Mouse (Mus musculus): ENCODE results near the gene Strn4. TPM values are rescaled to one million over a fixed set of nuclear protein-coding genes. Genes with fewer than 3 reads are reported as not detected.

Strn4 gene
- polyA plus RNA-seq, 1 experiment from 2014 or later, result 176 TPM

GRCm38 (mm10) chr7:16785541-16786083 lies 30.1 kb upstream of the Strn4 start:
- no peak for ATAC-seq (ENCODE audit: low FRiP score)
- 92% methylated on average over 8 of the region's 8 CpGs for WGBS

GRCm38 (mm10) chr7:16792316-16792715 lies 23.4 kb upstream of the Strn4 start:
- Histone ChIP-seq H3K27me3 (no peaks in the 10 kb centered on the region), H3K9me3 (no peaks in the 10 kb centered on the region), H3K4me3 (replicated peaks) (no peak overlapping the region), H3K27ac (no peak overlapping the region), H3K36me3 (replicated peaks) (peaks cover 36% of the 10 kb centered on the region), H3K4me1 (no peaks in the 10 kb centered on the region), H3K4me2 (no peak overlapping the region), H3K9ac (no peak overlapping the region)
- ATAC-seq (ENCODE audit: low FRiP score), result no peak
- 84% methylated on average over 5 of the region's 5 CpGs for WGBS

More at GRCm38 (mm10) chr7:16785541-16786083, 30.1 kb upstream of the Strn4 start:
- Histone ChIP-seq H3K9ac (no peak overlapping the region), H3K4me1 (peaks cover 40% of the 10 kb centered on the region), H3K4me3 (replicated peaks) (no peak overlapping the region), H3K27me3 (peaks cover 3% of the 10 kb centered on the region; the same call in 1 of the 2 replicates), H3K36me3 (replicated peaks) (peaks cover 29% of the 10 kb centered on the region; the same call in 1 of the 2 replicates), H3K9me3 (no peaks in the 10 kb centered on the region), H3K27ac (no peak overlapping the region), H3K4me2 (no peak overlapping the region)

- Histone ChIP-seq H3K4me2 (no peak overlapping the region), H3K4me1 (no peaks in the 10 kb centered on the region), H3K4me3 (replicated peaks) (no peak overlapping the region), H3K36me3 (replicated peaks) (peaks cover 40% of the 10 kb centered on the region), H3K9ac (no peak overlapping the region), H3K27me3 (no peaks in the 10 kb centered on the region), H3K9me3 (no peaks in the 10 kb centered on the region), H3K27ac (no peak overlapping the region)
- no peak for ATAC-seq (ENCODE audit: low FRiP score)
- WGBS, result 95% methylated on average over 19 of the region's 19 CpGs
Measured at GRCm38 (mm10) chr7:16793010-16793725, 22.5 kb upstream of the Strn4 start.

GRCm38 (mm10) chr7:16794886-16795285 lies 20.8 kb upstream of the Strn4 start:
- H3K4me3 ChIP-seq (replicated peaks), result no peak overlapping the region
- no peak for ATAC-seq (ENCODE audit: low FRiP score)
- H3K4me1 ChIP-seq, result no peaks in the 10 kb centered on the region
- peaks cover 42% of the 10 kb centered on the region for H3K36me3 ChIP-seq (replicated peaks)
- H3K27me3 ChIP-seq, result no peaks in the 10 kb centered on the region
- WGBS, result 91% methylated on average over 5 of the region's 5 CpGs
- H3K9ac ChIP-seq, result no peak overlapping the region
- H3K27ac ChIP-seq, result no peak overlapping the region
- no peaks in the 10 kb centered on the region for H3K9me3 ChIP-seq
- H3K4me2 ChIP-seq, result no peak overlapping the region

- Histone ChIP-seq H3K9me3 (no peaks in the 10 kb centered on the region), H3K4me1 (0 out of 2 replicates have a peak, but pooled peaks cover under 1% of the 10 kb centered on the region), H3K4me3 (replicated peaks) (no peak overlapping the region), H3K9ac (no peak overlapping the region), H3K4me2 (no peak overlapping the region), H3K27ac (no peak overlapping the region), H3K27me3 (no peaks in the 10 kb centered on the region), H3K36me3 (replicated peaks) (peaks cover 18% of the 10 kb centered on the region)
- ATAC-seq (ENCODE audit: low FRiP score), result peak; percentile 36; the same call in 1 of the 2 replicates
- WGBS, result 36% methylated on average over 8 of the region's 8 CpGs
Measured at GRCm38 (mm10) chr7:16804409-16805028, 11.2 kb upstream of the Strn4 start.

GRCm38 (mm10) chr7:16807936-16808335 lies 7.8 kb upstream of the Strn4 start:
- no peaks in the 10 kb centered on the region for H3K9me3 ChIP-seq
- H3K27me3 ChIP-seq, result peaks cover 31% of the 10 kb centered on the region
- H3K36me3 ChIP-seq (replicated peaks), result peaks cover 20% of the 10 kb centered on the region
- H3K27ac ChIP-seq, result no peak overlapping the region
- H3K4me1 ChIP-seq, result peaks cover 28% of the 10 kb centered on the region
- ATAC-seq (ENCODE audit: low FRiP score), result no peak
- H3K9ac ChIP-seq, result no peak overlapping the region
- 91% methylated on average over 9 of the region's 9 CpGs for WGBS
- H3K4me2 ChIP-seq, result no peak overlapping the region
- no peak overlapping the region for H3K4me3 ChIP-seq (replicated peaks)

- H3K9me3 ChIP-seq, result no peaks in the 10 kb centered on the region
- no peak overlapping the region for H3K4me3 ChIP-seq (replicated peaks)
- peaks cover 28% of the 10 kb centered on the region for H3K4me1 ChIP-seq
- no peak overlapping the region for H3K4me2 ChIP-seq
- WGBS, result 88% methylated on average over 9 of the region's 9 CpGs
- H3K36me3 ChIP-seq (replicated peaks), result peaks cover 24% of the 10 kb centered on the region
- no peak overlapping the region for H3K27ac ChIP-seq
- H3K27me3 ChIP-seq, result peaks cover 38% of the 10 kb centered on the region
- no peak for ATAC-seq (ENCODE audit: low FRiP score)
- H3K9ac ChIP-seq, result no peak overlapping the region
Measured at GRCm38 (mm10) chr7:16808647-16809046, 7.0 kb upstream of the Strn4 start.

- Histone ChIP-seq H3K4me3 (replicated peaks) (no peak overlapping the region), H3K4me2 (0 out of 2 replicates have a peak overlapping the region, but pooled peaks have one; percentile 72), H3K27me3 (peaks cover 38% of the 10 kb centered on the region), H3K4me1 (peaks cover 37% of the 10 kb centered on the region), H3K9ac (no peak overlapping the region), H3K27ac (no peak overlapping the region), H3K9me3 (no peaks in the 10 kb centered on the region), H3K36me3 (replicated peaks) (peaks cover 24% of the 10 kb centered on the region)
- ATAC-seq (ENCODE audit: low FRiP score), result 0 out of 2 replicates have a peak, but pooled peaks have one; percentile 30
- 31% methylated on average over 10 of the region's 10 CpGs for WGBS
Measured at GRCm38 (mm10) chr7:16809739-16810138, 6.0 kb upstream of the Strn4 start.

- peak overlapping the region; percentile 72 for H3K4me2 ChIP-seq
- H3K4me3 ChIP-seq (replicated peaks), result peak overlapping the region; percentile 43
- WGBS, result 53% methylated on average over 27 of the region's 28 CpGs
- no peaks in the 10 kb centered on the region for H3K9me3 ChIP-seq
- peaks cover 38% of the 10 kb centered on the region for H3K27me3 ChIP-seq
- peaks cover 44% of the 10 kb centered on the region for H3K4me1 ChIP-seq
- H3K36me3 ChIP-seq (replicated peaks), result peaks cover 24% of the 10 kb centered on the region
- ATAC-seq (ENCODE audit: low FRiP score), result no peak
- 0 out of 2 replicates have a peak overlapping the region, but pooled peaks have one; percentile 61 for H3K27ac ChIP-seq
- H3K9ac ChIP-seq, result peak overlapping the region; percentile 63
Measured at GRCm38 (mm10) chr7:16810399-16810919, 5.2 kb upstream of the Strn4 start.

- peak overlapping the region; percentile 61 for H3K27ac ChIP-seq
Measured at GRCm38 (mm10) chr7:16810920-16811648, 4.6 kb upstream of the Strn4 start.

GRCm38 (mm10) chr7:16811649-16812070 lies 4.0 kb upstream of the Strn4 start:
- Histone ChIP-seq H3K9ac (peak overlapping the region; percentile 63), H3K9me3 (no peaks in the 10 kb centered on the region), H3K4me3 (replicated peaks) (peak overlapping the region; percentile 43), H3K4me2 (peak overlapping the region; percentile 72), H3K27me3 (peaks cover 38% of the 10 kb centered on the region), H3K4me1 (peaks cover 49% of the 10 kb centered on the region), H3K36me3 (replicated peaks) (peaks cover 21% of the 10 kb centered on the region), H3K27ac (peak overlapping the region; percentile 61)
- no peak for ATAC-seq (ENCODE audit: low FRiP score)
- WGBS, result 11% methylated on average over 16 of the region's 17 CpGs

More at GRCm38 (mm10) chr7:16810920-16811648, 4.6 kb upstream of the Strn4 start:
- Histone ChIP-seq H3K4me1 (peaks cover 49% of the 10 kb centered on the region), H3K27me3 (peaks cover 38% of the 10 kb centered on the region), H3K4me3 (replicated peaks) (peak overlapping the region; percentile 43), H3K9me3 (no peaks in the 10 kb centered on the region), H3K9ac (peak overlapping the region; percentile 63), H3K36me3 (replicated peaks) (peaks cover 24% of the 10 kb centered on the region), H3K4me2 (peak overlapping the region; percentile 72)
- ATAC-seq (ENCODE audit: low FRiP score), result no peak
- WGBS, result 3% methylated on average over 89 of the region's 90 CpGs

GRCm38 (mm10) chr7:16812505-16812904 lies 3.2 kb upstream of the Strn4 start:
- H3K4me2 ChIP-seq, result no peak overlapping the region
- H3K4me1 ChIP-seq, result peaks cover 54% of the 10 kb centered on the region
- no peak overlapping the region for H3K27ac ChIP-seq
- no peaks in the 10 kb centered on the region for H3K9me3 ChIP-seq
- H3K36me3 ChIP-seq (replicated peaks), result peaks cover 18% of the 10 kb centered on the region
- WGBS, result 76% methylated on average over 2 of the region's 2 CpGs
- ATAC-seq (ENCODE audit: low FRiP score), result no peak
- peaks cover 38% of the 10 kb centered on the region for H3K27me3 ChIP-seq
- no peak overlapping the region for H3K9ac ChIP-seq
- no peak overlapping the region for H3K4me3 ChIP-seq (replicated peaks)

All from forebrain, embryonic 12.5 days (tissue).